Mouse (Mus musculus): Measurements from ENCODE around the gene Sox5. TPM values are rescaled to one million over a fixed set of nuclear protein-coding genes. Genes with fewer than 3 reads are reported as not detected.

Gene Sox5
- polyA plus RNA-seq, 2 experiments, result 1.6 to 1.7 TPM

- no peak for ATAC-seq (ENCODE audit: insufficient read depth)
Observed at GRCm38 (mm10) chr6:144659115-144660108, 122.4 kb downstream of the Sox5 start.

GRCm38 (mm10) chr6:144652876-144653275, 128.9 kb downstream of the Sox5 start:
- Histone ChIP-seq H3K4me2 (ENCODE audit: low read depth) (no peak overlapping the region), H3K9ac (replicated peaks) (no peak overlapping the region), H3K27ac (no peak overlapping the region), H3K4me1 (replicated peaks; ENCODE audit: control insufficient read depth in 2 of 2, insufficient read depth in 2 of 2, low read length in 1 of 2) (peaks cover 0 to 12% of the 10 kb centered on the region in 2 experiments; a peak in 1 of 4 replicates), H3K27me3 (ENCODE audit: control insufficient read depth, insufficient read depth, low read length) (no peaks in the 10 kb centered on the region), H3K36me3 (replicated peaks; ENCODE audit: control insufficient read depth, insufficient read depth, low read depth) (no peaks in the 10 kb centered on the region), H3K9me3 (ENCODE audit: control insufficient read depth, low read length) (no peaks in the 10 kb centered on the region), H3K4me3 (ENCODE audit: insufficient read depth in 1 of 2, low read depth in 2 of 2, low read length in 2 of 2) (no peak overlapping the region)
- DNase-seq (ENCODE audit: low read depth in 3 of 3, low spot score in 3 of 3), result peak in 1 of 3 experiments; percentile 20
- TF ChIP-seq EP300 (IDR thresholded peaks at IDR 0.05; ENCODE audit: low read depth), result no peak
- ATAC-seq (ENCODE audit: insufficient read depth), result peak; percentile 66; the same call in 1 of the 2 replicates
- WGBS (ENCODE audit: insufficient replicate concordance), result 57% methylated on average over 5 of the region's 5 CpGs

More at GRCm38 (mm10) chr6:144659115-144660108, 122.4 kb downstream of the Sox5 start:
- H3K4me3 ChIP-seq (ENCODE audit: insufficient read depth in 1 of 2, low read depth in 2 of 2, low read length in 2 of 2), result no peak overlapping the region
- H3K27me3 ChIP-seq (ENCODE audit: control insufficient read depth, insufficient read depth, low read length), result no peaks in the 10 kb centered on the region
- H3K9me3 ChIP-seq (ENCODE audit: control insufficient read depth, low read length), result no peaks in the 10 kb centered on the region
- no peaks in the 10 kb centered on the region for H3K36me3 ChIP-seq (replicated peaks; ENCODE audit: control insufficient read depth, insufficient read depth, low read depth)
- no peak overlapping the region for H3K9ac ChIP-seq (replicated peaks)
- no peak overlapping the region for H3K27ac ChIP-seq
- 64% methylated on average over 10 of the region's 10 CpGs for WGBS (ENCODE audit: insufficient replicate concordance)
- H3K4me2 ChIP-seq (ENCODE audit: low read depth), result no peak overlapping the region
- no peaks in the 10 kb centered on the region for H3K4me1 ChIP-seq (replicated peaks; ENCODE audit: control insufficient read depth in 2 of 2, insufficient read depth in 2 of 2, low read length in 1 of 2)
- TF ChIP-seq EP300 (IDR thresholded peaks at IDR 0.05; ENCODE audit: low read depth) (no peak), CTCF (IDR thresholded peaks at IDR 0.05; ENCODE audit: low read depth) (no peak)
- no peak for DNase-seq (ENCODE audit: low read depth in 3 of 3, low spot score in 3 of 3)

- no peak for DNase-seq (ENCODE audit: low read depth in 3 of 3, low spot score in 3 of 3)
- Histone ChIP-seq H3K4me2 (ENCODE audit: low read depth) (no peak overlapping the region), H3K4me1 (replicated peaks; ENCODE audit: control insufficient read depth in 2 of 2, insufficient read depth in 2 of 2, low read length in 1 of 2) (peaks cover 0 to 14% of the 10 kb centered on the region in 2 experiments; a peak in 2 of 4 replicates), H3K27me3 (ENCODE audit: control insufficient read depth, insufficient read depth, low read length) (no peaks in the 10 kb centered on the region), H3K27ac (no peak overlapping the region), H3K36me3 (replicated peaks; ENCODE audit: control insufficient read depth, insufficient read depth, low read depth) (no peaks in the 10 kb centered on the region), H3K4me3 (ENCODE audit: insufficient read depth in 1 of 2, low read depth in 2 of 2, low read length in 2 of 2) (no peak overlapping the region), H3K9me3 (ENCODE audit: control insufficient read depth, low read length) (no peaks in the 10 kb centered on the region), H3K9ac (replicated peaks) (no peak overlapping the region)
- TF ChIP-seq EP300 (IDR thresholded peaks at IDR 0.05; ENCODE audit: low read depth) (no peak), CTCF (IDR thresholded peaks at IDR 0.05; ENCODE audit: low read depth) (no peak)
- ATAC-seq (ENCODE audit: insufficient read depth), result no peak
- WGBS (ENCODE audit: insufficient replicate concordance), result 63% methylated on average over 9 of the region's 9 CpGs
Observed at GRCm38 (mm10) chr6:144648896-144649295, 132.9 kb downstream of the Sox5 start.

- H3K4me1 ChIP-seq (replicated peaks; ENCODE audit: control insufficient read depth in 2 of 2, insufficient read depth in 2 of 2, low read length in 1 of 2), result peaks cover 0 to 12% of the 10 kb centered on the region in 2 experiments; a peak in 2 of 4 replicates
- H3K27me3 ChIP-seq (ENCODE audit: control insufficient read depth, insufficient read depth, low read length), result no peaks in the 10 kb centered on the region
- no peaks in the 10 kb centered on the region for H3K9me3 ChIP-seq (ENCODE audit: control insufficient read depth, low read length)
- H3K9ac ChIP-seq (replicated peaks), result no peak overlapping the region
- no peak overlapping the region for H3K4me3 ChIP-seq (ENCODE audit: insufficient read depth in 1 of 2, low read depth in 2 of 2, low read length in 2 of 2)
- no peak for TF ChIP-seq EP300 (IDR thresholded peaks at IDR 0.05; ENCODE audit: low read depth)
- TF ChIP-seq CTCF (IDR thresholded peaks at IDR 0.05; ENCODE audit: low read depth), result no peak
- 19% methylated on average over 4 of the region's 4 CpGs for WGBS (ENCODE audit: insufficient replicate concordance)
- no peaks in the 10 kb centered on the region for H3K36me3 ChIP-seq (replicated peaks; ENCODE audit: control insufficient read depth, insufficient read depth, low read depth)
- ATAC-seq (ENCODE audit: insufficient read depth) (no peak), DNase-seq (ENCODE audit: low read depth in 3 of 3, low spot score in 3 of 3) (no peak)
- no peak overlapping the region for H3K4me2 ChIP-seq (ENCODE audit: low read depth)
- H3K27ac ChIP-seq, result no peak overlapping the region
Observed at GRCm38 (mm10) chr6:144648124-144648591, 133.6 kb downstream of the Sox5 start.

- no peak overlapping the region for H3K4me2 ChIP-seq (ENCODE audit: low read depth)
Observed at GRCm38 (mm10) chr6:144646331-144646730, 135.4 kb downstream of the Sox5 start.

More at GRCm38 (mm10) chr6:144646331-144646730, 135.4 kb downstream of the Sox5 start:
- H3K9ac ChIP-seq (replicated peaks), result no peak overlapping the region
- H3K27ac ChIP-seq, result no peak overlapping the region
- no peaks in the 10 kb centered on the region for H3K36me3 ChIP-seq (replicated peaks; ENCODE audit: control insufficient read depth, insufficient read depth, low read depth)
- H3K27me3 ChIP-seq (ENCODE audit: control insufficient read depth, insufficient read depth, low read length), result no peaks in the 10 kb centered on the region
- no peak overlapping the region for H3K4me3 ChIP-seq (ENCODE audit: insufficient read depth in 1 of 2, low read depth in 2 of 2, low read length in 2 of 2)
- DNase-seq (ENCODE audit: low read depth in 3 of 3, low spot score in 3 of 3), result no peak
- WGBS (ENCODE audit: insufficient replicate concordance), result 53% methylated on average over 3 of the region's 3 CpGs
- no peak for ATAC-seq (ENCODE audit: insufficient read depth)
- TF ChIP-seq EP300 (IDR thresholded peaks at IDR 0.05; ENCODE audit: low read depth) (no peak), CTCF (IDR thresholded peaks at IDR 0.05; ENCODE audit: low read depth) (no peak)
- peaks cover 0 to 18% of the 10 kb centered on the region in 2 experiments; a peak in 2 of 4 replicates for H3K4me1 ChIP-seq (replicated peaks; ENCODE audit: control insufficient read depth in 2 of 2, insufficient read depth in 2 of 2, low read length in 1 of 2)
- no peaks in the 10 kb centered on the region for H3K9me3 ChIP-seq (ENCODE audit: control insufficient read depth, low read length)

All from liver, embryonic 14.5 days (tissue).